Mouse (Mus musculus): Measurements from ENCODE around the gene Adam11.
"Not testable (repeated sequence)": the region's sequence is repeated elsewhere in the genome, so short reads cannot be mapped to it uniquely, and the experiment has no call there.

Gene Adam11

DNA sequence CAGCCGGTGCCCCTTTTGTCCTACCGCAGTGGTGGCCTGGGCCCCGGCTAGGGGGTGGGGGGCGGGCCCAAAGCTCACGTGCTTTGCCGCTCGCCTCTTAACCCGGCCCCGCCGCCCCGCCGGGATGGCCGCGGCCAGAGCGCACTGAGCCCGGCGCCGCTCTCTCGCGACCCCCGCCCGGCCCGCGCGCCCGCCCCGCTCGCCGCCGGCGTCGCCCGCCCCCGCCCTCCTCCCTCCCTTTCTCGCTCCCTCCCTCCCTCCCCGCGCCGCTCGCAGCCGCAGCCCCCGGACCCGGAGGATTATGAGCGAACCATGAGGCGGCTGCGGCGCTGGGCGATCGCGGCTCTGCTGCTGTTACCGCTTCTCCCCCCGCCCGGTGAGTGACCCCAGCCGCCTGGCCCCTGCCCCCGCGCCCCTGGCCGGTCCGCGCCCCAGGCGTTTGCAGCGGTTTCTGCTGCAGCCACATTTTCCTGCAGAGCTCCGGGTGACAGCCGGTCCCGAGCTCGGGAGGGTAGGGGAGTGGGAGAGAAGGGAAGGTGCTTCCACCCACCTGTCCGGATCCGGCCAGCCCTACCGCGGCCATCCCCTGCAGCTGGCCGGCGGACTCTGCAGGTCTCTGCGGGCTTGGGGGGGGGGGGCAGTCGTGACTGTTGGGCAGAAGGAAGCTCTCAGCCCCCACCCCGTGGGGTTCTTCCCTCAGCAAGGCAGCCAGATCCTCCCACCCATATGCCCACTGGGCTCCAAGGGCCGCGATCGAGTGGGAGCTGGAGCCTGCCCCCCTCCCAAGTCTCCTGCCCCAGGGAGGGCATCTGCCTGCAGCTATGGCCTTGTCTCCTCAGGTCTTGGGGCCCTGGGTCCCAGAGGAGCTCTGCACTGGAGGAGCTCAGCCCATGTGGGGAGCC is at the start of gene Adam11:
Gene Adam11 (plus strand): TSS at position 131 of the 902 bp plus-strand sequence.
- in situ Hi-C loops (cut with MboI; ENCODE audit: low sequenced_read_pairs), result no loop called here

DNA sequence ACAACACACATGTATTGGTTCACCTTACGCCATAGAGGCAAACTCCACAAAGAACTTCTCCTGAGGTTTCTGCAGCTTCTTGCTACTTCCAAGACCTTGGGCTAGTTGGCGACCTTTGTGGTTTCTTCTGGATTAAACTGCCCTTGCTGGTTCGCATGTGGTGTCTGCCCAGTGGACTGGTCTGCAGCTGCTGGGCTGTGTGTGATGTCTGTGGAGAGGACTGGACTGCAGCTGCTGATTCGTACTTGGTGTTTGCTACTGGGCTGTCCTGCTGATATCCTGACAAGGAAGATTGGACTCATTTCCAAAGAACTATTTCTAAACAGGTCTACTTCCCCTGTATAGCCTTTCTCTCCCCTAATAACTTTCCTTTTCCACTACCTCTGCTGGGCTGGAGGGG is 48.8 kb upstream of the Adam11 start:
- in situ Hi-C loops (cut with MboI; ENCODE audit: low sequenced_read_pairs), result no loop called here

DNA sequence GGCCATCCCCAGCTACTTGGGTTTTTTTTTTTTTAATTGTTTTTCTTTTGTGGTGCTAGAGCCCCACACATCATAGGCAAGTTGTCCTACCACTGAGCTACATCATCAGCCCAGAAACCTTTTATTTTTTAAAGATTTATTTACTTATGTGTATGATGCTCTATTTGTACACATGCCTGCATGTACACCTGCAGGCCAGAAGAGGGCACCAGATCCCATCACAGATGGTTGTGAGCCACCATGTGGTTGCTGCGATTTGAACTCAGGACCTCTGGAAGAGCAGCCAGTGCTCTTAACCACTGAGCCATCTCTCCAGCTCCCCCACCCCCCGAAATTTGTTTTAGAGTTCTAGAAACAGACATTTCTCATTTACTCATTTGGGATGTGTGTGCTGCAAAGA is 46.7 kb upstream of the Adam11 start:
- in situ Hi-C loops (cut with MboI; ENCODE audit: low sequenced_read_pairs), result not testable (repeated sequence)

DNA sequence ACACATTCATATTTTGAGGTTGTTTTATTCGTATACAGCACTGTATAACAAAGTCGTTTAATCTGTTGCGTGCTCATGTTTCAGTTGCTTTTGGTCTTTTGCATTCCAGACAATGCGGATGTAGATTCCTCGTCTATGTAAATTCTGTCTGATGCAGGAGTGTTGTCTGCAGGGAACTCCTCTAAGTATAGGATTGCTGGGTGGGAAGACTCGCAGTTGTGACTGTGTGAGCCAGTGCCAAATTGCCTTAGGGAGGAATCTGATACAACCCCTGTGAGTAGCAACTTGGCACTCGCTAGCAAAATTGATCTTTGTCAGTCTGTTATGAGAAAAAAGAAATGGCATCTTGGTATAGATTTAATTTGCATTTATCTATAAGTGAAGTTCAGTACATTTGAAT is 45.1 kb upstream of the Adam11 start:
- in situ Hi-C loops (cut with MboI; ENCODE audit: low sequenced_read_pairs), result no loop called here

DNA sequence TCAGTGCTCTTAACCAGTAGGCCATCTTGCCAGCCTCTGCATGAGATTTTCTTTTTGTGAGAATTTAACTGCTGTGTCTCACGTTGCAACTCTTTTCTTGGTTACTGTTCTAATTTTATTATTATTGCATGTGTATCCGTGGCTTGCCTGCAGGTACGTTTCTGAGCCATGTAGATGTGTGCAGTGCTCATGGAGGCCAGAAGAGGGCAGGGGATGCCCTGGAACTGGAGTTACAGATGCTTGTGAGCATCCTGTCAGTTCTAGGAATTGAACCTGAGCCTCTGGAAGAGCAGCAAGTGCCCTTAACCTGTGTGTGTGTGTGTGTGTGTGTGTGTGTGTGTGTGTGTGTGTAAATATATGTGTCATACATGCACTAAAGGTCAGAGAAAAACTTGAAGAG is 35.7 kb upstream of the Adam11 start:
- in situ Hi-C loops (cut with MboI; ENCODE audit: low sequenced_read_pairs), result no loop called here

DNA sequence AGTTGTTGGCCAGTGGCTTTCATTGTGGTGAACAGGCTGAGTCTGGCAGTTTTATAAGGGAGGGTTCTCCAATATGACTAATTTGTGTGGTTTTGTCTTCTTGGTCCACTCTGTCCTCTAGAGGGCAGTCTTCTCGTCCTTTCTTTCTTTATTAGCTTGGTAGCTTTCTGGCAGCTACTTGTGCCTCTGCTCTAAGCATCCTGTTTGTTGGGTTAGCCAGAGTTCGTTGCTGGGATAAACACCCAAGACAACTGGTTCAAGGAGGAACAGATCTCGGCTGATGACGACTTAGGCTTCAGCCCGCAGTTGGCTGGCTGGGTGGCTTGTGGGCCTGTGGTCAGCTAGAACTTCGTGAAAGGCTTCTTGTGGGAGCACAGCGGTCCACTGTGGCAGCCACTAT is 32.6 kb upstream of the Adam11 start:
- in situ Hi-C loops (cut with MboI; ENCODE audit: low sequenced_read_pairs), result no loop called here

DNA sequence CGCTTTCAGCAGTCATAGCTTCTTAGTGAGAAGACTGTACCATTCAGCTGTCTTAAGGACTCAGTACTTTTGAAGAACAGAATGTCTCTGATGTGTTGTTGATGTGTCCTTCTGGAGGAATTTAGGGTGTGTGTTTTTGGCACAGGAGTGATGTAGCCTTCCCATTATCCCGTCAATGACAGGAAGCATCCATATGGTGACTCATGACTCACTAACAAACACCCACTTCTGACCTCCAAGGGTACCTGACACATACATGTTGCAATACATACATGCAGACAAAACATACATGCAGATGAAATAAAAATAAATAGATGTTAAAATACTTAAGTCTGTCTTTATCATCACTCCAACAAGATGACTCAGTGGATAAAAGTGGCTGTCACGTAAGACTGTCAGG is 31.4 kb upstream of the Adam11 start:
- in situ Hi-C loops (cut with MboI; ENCODE audit: low sequenced_read_pairs), result no loop called here

DNA sequence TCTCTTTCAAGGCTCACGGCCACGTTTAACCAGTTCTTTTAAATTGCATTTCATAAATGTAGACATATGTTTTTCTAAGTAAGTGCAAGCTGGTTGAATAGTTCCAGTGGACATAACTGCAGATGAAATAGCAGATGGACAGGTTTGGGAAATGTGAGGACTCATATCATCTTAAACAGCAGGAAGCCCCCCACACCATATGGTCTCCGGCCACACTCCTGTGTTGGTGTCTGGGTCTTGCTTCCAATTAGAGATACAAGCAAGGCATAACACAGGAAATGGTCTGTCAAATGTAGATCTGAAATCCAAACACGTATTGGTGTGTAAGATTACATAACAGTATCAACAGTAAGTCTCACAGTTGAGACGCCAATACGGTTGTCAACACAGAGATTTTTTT is 29.9 kb upstream of the Adam11 start:
- in situ Hi-C loops (cut with MboI; ENCODE audit: low sequenced_read_pairs), result no loop called here

DNA sequence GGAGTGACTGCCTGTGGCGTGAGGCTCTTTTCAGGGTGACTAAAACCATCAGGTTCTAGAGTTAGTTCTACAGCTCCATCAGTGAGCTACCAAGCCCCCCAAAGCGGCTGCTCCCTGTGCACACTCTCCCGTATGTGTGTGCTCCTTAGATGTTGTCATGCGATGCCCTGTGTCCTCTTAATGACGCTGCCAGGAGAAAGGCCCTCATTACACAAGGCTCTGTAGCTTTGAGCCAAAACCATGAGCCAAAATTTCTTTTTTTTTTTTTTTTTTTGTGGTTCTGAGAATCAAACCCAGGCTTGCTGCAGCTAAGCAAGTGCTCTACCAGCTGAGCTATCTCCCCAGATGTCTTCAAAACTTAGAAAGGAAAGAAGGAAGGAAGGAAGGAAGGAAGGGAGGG is 28.1 kb upstream of the Adam11 start:
- in situ Hi-C loops (cut with MboI; ENCODE audit: low sequenced_read_pairs), result no loop called here

DNA sequence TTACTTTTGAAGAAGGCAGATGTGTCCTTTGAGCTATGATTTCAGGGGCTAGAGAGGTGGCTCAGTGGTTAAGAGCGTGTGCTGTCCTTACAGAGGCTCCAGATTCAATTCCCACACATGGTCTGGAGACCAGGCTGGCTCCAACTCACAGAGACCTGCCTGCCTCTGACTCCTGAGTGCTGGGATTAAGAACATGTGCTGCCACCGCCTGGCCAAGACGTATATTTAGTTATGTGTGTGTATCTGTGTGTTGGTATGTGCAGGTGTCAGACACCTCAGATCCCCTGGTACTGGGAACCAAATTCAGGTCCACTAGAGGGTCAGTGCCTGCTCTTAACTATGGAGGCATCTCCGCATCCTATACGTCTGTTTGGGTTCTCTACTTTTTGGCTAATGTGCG is 26.3 kb upstream of the Adam11 start:
- in situ Hi-C loops (cut with MboI; ENCODE audit: low sequenced_read_pairs), result no loop called here

DNA sequence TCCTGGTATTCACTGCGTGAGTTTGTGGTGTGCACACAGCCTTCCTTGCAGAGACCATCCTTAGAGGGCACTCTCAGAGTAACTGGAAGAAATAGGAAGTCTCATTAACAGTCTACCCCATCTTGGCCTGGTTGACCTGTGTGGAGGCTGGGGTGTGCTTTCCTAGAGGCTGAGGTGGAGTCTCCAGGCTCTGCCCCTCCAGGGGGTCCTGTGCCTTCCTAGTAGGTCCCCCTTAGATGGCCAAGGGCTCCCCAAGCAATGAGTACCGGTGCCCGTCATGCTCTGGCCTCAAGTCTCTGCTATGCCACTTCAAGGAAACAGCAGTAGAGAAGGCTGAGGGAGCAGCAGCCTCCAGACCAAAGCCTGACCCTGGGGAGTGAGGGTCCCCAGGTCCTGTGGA is 23.2 kb upstream of the Adam11 start:
- in situ Hi-C loops (cut with MboI; ENCODE audit: low sequenced_read_pairs), result no loop called here

DNA sequence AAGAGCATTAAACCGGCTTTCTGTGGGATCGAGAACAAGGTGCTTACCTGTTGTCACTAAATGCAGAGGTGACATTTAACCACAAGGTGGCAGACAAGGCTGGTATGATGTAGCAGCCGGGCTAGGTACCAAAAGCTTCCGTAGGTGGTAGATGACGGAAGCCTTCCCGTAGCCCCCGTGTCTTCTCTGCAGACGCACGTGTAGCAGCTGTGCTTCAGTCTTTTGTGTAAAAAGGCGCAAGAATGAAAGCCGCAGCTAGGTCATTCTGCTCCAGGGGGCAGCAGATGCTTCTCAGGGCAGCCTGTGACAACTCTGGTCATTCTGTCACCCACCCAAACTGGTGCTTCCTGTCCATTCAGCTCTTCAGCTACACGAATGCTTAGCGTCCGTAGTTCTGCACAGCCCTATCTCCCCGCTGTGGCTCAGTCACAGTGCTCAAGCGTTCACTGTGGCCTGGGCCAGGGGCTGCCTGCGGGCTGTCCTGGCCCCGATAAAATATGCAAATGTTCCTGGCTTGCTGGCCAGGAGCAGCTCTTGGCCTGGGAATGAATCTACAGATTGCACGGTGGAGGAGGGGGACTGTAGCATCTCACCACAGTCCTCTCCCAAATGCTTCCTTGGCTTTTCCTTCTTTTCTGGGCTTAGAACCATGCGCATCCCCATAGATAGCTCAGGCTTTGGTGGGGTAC is 21.8 kb upstream of the Adam11 start:
- in situ Hi-C loops (cut with MboI; ENCODE audit: low sequenced_read_pairs), result no loop called here

DNA sequence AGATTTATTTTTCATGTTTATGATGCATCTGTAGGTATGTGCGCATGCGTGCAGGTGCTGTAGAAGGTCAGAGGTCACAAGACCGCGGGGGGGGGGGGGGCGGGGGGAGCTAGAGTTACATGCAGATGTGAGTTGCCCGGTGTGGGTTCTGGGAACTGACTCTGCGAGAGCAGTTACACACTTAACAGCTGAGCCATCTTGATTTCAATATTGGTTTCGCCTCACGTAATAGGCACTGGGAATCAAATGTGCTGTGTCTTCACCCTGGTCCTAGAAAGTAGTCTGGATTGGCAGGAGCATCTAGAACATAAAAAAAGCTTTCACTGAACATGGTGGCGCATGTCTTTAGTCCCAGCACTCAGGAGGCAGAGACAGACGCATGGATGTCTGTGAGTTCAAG is 20.6 kb upstream of the Adam11 start:
- in situ Hi-C loops (cut with MboI; ENCODE audit: low sequenced_read_pairs), result no loop called here

DNA sequence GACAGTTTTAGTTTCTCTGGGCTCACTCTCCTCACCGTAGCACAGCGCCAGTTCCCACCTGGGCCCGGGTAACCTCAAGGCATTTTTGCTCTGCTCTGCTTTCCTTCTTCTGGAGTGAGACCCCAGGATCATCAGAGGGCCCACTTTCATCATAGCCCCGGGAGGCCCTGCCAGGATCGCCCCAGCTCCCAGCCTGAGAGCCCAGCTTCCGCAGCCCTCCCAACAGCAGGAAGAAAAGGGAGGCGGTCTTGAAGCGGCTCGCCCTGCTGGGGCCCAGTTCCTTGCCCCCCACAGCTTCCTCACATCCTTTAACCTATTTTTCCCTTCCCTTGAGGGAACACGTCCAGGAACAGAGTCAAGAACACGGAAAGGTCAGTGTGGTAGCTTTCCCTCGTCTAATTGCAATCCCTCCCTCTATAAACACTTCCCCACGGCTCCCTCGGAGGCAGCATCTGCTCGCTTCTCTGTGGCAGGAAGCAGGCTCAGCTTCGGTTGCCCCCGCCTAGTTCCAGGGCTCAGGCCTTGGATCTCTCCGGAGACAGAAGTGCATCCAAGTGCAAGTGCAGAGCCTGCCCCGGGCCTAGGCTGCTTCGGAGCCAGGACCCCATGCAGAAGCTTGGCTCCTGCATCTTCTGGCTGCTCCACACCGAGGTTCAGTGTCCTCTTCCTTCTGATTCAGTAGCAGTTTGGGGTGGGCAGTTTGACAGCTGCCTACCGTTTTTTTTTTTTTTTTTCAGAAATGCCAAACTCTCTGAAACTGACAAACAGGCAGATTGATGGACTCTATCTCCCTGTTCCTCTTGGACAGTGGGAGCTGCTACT is 19.9 kb upstream of the Adam11 start:
- in situ Hi-C loops (cut with MboI; ENCODE audit: low sequenced_read_pairs), result no loop called here

DNA sequence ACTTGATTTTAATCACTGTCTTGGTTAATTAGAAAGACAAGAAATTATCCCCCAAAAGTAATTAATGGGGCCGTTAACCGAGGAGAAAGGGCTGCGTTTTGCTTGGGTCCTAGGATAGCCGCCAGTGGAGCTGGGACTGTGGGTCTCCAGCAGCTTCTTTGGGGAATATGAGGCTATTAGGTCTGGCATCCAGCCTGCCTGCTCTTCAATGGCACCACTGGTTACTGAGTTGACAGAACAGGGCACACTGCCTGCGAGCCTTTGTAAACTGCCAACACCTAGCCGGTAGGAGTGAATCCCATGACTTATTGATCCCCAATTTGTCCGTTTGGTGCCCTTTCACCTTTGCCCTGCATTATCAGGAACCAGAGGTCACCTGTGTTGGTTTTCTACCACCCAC is 19.2 kb upstream of the Adam11 start:
- in situ Hi-C loops (cut with MboI; ENCODE audit: low sequenced_read_pairs), result no loop called here

DNA sequence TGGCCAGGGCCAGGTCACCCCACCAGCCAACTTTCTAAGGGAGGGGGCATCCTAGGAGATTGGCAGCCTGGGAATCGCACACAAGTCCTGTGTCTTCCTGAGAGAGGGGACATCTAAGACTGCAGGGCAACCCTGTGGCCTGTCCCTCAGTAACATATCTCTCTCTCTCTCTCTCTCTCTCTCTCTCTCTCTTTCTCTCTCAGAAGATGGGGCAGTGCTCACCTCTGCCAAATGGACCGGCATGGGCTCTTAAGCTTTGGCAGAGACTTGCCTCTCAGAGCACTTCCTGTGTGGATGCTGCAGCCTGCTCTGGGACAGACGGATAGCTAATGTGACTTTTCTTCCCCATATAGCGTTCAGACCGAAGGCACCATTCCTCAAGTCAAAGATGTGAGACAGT is 18.4 kb upstream of the Adam11 start:
- in situ Hi-C loops (cut with MboI; ENCODE audit: low sequenced_read_pairs), result no loop called here

DNA sequence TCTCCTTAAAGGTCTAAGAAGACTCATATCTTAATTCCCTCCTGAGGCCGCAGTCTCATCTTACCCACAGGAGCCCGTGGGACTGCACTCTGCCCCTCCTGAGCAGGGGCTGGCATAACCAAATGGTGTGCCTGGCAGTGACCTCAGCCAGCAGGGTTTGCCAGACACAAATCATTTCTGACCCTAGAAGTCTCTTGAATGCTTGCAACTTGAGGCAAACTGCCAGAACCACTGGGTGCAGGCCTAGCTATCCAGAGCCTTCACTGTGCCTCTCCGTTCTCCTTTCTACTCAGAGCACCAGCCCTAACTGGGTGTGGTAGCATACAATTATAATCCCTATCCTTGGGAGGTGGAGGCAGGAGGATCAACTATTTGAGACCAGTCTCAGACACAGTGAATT is 16.5 kb upstream of the Adam11 start:
- in situ Hi-C loops (cut with MboI; ENCODE audit: low sequenced_read_pairs), result no loop called here

DNA sequence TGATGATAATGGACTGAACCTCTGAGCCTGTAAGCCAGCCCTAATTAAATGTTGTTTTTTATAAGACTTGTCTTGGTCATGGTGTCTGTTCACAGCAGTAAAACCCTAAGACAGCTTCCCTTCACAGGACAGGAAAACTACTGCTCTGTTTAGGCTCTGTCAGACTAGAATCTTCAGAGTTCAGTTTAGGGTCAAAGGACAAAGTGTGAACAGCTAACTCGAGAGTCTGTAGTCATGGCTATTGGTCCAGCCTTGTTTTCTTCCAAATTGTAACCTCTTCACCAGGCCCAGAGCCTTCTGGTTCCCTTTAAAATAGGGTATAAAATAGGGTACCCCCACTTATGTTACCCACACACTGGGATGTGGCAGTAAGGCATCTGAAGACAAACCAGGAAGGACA is 13.4 kb upstream of the Adam11 start:
- in situ Hi-C loops (cut with MboI; ENCODE audit: low sequenced_read_pairs), result no loop called here

DNA sequence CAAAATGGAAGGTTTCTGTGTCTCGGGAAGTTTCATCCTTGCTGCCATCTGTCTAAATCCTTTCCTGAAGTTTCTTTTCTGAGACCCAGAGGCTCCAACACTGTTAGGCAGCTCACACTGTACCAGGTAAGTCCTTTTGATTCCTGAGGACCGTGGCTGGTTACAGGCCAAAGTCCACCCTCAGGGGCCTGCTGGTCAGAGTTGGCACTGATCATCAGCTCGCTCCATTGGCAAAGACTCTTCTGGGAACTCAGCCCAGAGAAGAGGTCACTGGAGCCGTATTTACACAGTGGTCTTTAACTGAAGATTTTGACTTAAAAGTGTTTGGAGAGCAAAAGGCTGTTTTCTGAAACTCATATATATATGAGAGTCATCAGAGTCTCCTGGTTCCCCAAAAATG is 12.9 kb upstream of the Adam11 start:
- in situ Hi-C loops (cut with MboI; ENCODE audit: low sequenced_read_pairs), result no loop called here

DNA sequence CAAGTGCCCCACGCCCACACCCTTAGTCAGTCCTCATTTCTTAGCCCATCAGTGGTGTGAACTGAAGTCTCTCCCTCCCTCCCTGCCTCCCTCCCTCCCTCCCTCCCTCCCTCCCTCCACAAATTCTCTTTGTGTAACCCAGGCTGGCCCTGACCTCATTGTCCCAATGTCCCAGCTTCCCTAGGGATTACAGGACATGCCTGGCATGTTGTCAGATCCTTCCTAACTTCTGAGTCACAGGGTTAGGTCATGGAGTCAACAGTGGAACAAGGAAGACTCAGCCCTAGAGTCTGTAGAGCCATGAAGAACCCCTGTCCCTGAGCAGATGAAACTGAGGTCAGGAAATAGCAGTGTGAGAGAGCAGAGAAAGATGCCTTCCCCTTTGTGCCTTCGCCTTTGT is 11.5 kb upstream of the Adam11 start:
- in situ Hi-C loops (cut with MboI; ENCODE audit: low sequenced_read_pairs), result no loop called here

DNA sequence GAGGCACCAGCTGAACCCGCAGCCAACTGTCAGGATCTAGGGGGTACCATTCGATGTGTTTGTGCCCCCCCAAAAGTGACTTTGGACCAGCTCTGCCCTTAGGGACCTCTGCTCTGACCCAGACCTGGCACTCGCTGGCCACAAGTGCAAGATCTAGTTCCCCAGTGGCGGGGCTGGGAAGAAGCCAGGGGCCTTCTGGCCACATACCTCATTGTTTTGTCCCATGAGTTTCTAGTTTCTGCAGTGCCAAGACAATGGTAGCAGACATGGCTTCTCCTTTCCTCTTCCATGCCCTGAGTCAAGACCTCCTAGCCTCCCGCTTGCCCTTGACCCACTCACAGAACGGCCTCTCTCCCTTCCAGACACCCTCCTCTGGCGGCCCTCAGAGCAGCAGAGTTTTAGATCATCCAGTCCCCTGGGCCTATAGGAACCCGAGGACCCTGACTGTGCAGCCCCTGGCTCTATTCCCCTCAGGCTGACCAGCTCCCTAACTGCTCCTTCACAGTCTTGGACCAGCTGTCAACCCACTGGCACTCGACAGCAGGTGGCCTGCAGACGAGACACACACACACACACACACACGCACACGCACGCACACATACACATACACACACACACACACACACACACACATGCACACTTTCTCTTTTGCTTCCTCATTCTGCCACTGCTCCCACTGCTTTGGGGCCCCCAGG is 8.2 kb upstream of the Adam11 start:
- in situ Hi-C loops (cut with MboI; ENCODE audit: low sequenced_read_pairs), result no loop called here

Measured in CH12F3 (cell line).